Mouse (Mus musculus) inflammation-experienced regulatory T-cells (primary cell): Measurements from ENCODE around the gene Ascl2. TPM values are rescaled to one million over a fixed set of nuclear protein-coding genes. Genes with fewer than 3 reads are reported as not detected.

Experiments used
- polyA plus RNA-seq, 2 experiments: library from polyadenylated mRNA; unstranded; fragments of 100-300 nt; shearing (Covaris generic); gene quantifications; one replicate each; pipeline ENCODE4 v1.2.1; 2017

The Ascl2 gene
- 1 to 10 TPM in 1 of 2 experiments, not detected in 1; 1.7 TPM for polyA plus RNA-seq

DNA sequence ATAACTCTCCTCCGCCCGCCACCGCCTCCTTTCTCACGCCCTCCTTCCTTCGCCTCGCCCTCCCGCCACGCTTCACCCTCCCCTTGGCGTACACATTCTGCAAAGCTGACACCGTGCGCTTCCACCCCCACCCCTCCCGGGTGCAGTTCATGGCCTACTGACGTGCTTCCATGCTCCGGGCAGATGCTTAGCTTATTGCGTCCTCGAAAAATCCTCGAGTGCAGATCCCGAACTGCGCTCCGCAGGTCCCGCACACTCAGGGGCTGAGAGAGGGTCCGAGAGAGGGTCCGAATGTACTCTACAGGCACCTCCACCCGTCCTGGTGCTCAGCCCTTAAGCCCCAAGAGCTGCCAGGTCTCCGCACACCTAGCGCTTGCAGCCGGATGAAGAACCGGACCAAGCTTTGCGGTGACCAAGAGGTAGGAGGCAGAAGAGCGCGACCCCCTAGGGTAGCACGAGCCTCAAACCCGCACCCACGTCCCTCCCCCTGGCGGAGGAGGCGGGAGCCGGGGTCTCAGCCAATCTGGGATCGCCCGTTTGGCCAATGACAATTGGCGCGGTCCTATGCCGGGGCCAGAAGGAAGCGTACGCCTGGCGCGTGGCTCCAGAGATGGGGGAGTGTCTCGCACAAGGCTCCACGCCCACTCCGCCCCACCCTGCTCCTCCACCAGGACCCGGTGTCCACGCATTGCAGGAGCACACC, at the start of gene Ascl2:
Gene Ascl2, minus strand, starts transcription at position 456 of the 703 bp plus-strand sequence.

DNA sequence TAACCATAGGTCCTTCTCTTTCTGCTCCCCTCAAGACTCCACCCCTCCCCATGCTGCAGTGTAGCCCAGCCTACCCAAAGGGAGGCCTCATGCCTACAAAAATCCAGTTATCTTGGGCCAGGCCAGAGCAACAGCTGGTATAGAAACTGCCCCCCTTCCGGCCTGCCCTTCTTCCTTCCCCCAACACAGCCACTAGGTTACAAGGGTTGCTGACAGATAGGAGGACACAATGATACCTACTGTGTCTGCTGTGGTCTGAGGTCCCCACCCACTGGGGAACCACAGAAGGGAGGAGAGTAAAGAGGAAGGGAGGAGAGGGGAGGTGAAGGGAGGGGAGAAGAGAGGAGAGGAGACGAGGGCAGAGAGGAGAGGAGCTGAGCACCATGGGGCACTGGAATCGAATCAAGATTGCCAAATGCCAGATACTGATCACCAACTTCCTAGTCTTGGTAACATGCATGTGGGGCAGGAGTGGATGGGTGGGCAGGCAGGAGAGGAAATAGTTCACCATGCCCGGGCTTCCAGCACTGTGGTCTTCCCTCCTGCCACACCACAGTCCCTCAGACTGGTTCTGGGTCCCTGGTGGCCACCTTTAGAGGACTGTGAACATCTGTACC, 35.8 kb upstream of the Ascl2 start, which contains the start of gene Tspan32:
Gene Tspan32, plus strand, starts transcription at position 320 of the 617 bp plus-strand sequence.

DNA sequence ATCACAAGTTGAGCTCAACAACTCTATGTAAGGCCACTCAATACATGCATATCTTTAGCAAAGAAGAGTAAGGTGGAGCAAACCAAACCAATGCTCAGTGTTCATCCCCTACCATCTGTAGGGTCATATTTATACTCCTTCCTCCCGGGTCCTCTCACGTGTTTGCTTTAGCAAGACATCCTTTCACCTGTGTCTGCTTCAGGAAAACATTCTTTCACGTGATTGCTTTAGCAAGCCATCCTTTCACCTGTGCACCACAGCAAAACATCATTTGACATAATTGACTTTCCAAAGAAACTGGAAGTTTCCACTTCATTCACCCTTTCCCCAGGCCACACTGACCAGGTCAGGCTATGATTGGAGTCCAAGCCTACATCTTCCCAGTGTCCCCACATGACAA, 38.0 kb downstream of the Ascl2 start, which contains the start of gene Th:
Gene Th, minus strand, starts transcription at position 101 of the 400 bp plus-strand sequence.

Other genes with a start within 250 kb of the Ascl2 start
- gene Ins2, start 225.9 kb downstream of the Ascl2 start, polyA plus RNA-seq = 1 to 10 TPM in 1 of 2 experiments, not detected in 1; 1.4 TPM
- not detected for gene Th, start 38.1 kb downstream of the Ascl2 start, polyA plus RNA-seq
- 100 to 1,000 TPM; 427 to 525 TPM for gene Tspan32, start 35.8 kb upstream of the Ascl2 start, polyA plus RNA-seq
- gene Cd81, start 83.5 kb upstream of the Ascl2 start, polyA plus RNA-seq = 100 to 1,000 TPM in 1 of 2 experiments, 10 to 100 TPM in 1; 99.7 to 237 TPM
- 10 to 100 TPM; 40.6 to 41.4 TPM for gene Tssc4, start 100.0 kb upstream of the Ascl2 start, polyA plus RNA-seq
- under 1 TPM; 0.34 to 0.72 TPM for gene Trpm5, start 125.4 kb upstream of the Ascl2 start, polyA plus RNA-seq
- gene Kcnq1, start 137.1 kb upstream of the Ascl2 start, polyA plus RNA-seq = not detected